Mouse (Mus musculus): ENCODE data around the gene Gm49396. TPM values are rescaled to one million over a fixed set of nuclear protein-coding genes. Genes with fewer than 3 reads are reported as not detected.

Gene Gm49396
- polyA plus RNA-seq, 1 experiment from 2014 or later = 12.6 TPM

- WGBS = 82% methylated on average over 14 of the region's 14 CpGs
These were observed 36.2 kb upstream of the Gm49396 start for GRCm38 (mm10) chr7:30526981-30527380.

DNA sequence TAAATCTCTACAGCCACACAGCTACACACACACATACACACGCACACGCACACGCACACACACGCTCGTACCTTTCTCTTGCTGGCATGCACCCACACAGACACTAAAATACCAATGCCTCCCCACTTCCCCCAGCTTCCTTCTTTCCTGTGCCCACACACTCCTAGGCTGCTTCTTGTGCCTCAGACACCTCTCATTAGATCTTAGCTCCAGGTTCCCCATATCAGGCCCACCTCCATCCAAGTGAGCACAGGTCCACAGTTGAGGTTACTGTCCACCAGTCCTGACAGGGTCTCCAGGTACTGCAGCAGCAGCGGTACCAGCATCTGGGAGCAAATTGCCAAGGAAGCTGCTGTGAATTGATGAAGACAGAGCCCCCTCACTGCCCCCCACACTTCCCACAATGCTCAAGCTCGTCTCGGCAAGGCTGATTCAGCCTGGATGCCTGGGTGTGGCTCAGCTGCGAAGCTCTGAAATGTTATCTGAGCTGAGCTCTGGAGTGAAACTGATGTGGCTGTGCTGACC, 31.8 kb upstream of the Gm49396 start:
- H3K9me3 ChIP-seq (replicated peaks; ENCODE audit: control insufficient read depth, low read length) = no peaks in the 10 kb centered on the region
- H3K27ac ChIP-seq (ENCODE audit: low read length) = no peak overlapping the region
- H3K27me3 ChIP-seq (ENCODE audit: control insufficient read depth, insufficient read depth, low read length) = no peaks in the 10 kb centered on the region
- H3K9ac ChIP-seq (ENCODE audit: low read length) = peak overlapping the region; percentile 48; the same call in 1 of the 2 replicates
- ATAC-seq (ENCODE audit: insufficient read depth, low FRiP score) = no peak
- no peak overlapping the region for H3K4me3 ChIP-seq (replicated peaks; ENCODE audit: low read length)
- H3K4me1 ChIP-seq (ENCODE audit: control insufficient read depth, insufficient read depth, low read length) = peaks cover 13% of the 10 kb centered on the region
- no peak overlapping the region for H3K4me2 ChIP-seq (ENCODE audit: low read depth, low read length)
- peaks cover 11% of the 10 kb centered on the region; the same call in 1 of the 2 replicates for H3K36me3 ChIP-seq (ENCODE audit: control insufficient read depth, insufficient read depth, low read length)
- 78% methylated on average over 9 of the region's 9 CpGs for WGBS

More at GRCm38 (mm10) chr7:30526981-30527380, 36.2 kb upstream of the Gm49396 start:
- Histone ChIP-seq H3K36me3 (ENCODE audit: control insufficient read depth, insufficient read depth, low read length) (peaks cover 11% of the 10 kb centered on the region; the same call in 1 of the 2 replicates), H3K27me3 (ENCODE audit: control insufficient read depth, insufficient read depth, low read length) (no peaks in the 10 kb centered on the region), H3K4me3 (replicated peaks; ENCODE audit: low read length) (no peak overlapping the region), H3K9me3 (replicated peaks; ENCODE audit: control insufficient read depth, low read length) (no peaks in the 10 kb centered on the region), H3K27ac (ENCODE audit: low read length) (no peak overlapping the region), H3K4me2 (ENCODE audit: low read depth, low read length) (no peak overlapping the region), H3K9ac (ENCODE audit: low read length) (peak overlapping the region; percentile 63; the same call in 1 of the 2 replicates), H3K4me1 (ENCODE audit: control insufficient read depth, insufficient read depth, low read length) (peaks cover 10% of the 10 kb centered on the region)
- no peak for ATAC-seq (ENCODE audit: insufficient read depth, low FRiP score)

DNA sequence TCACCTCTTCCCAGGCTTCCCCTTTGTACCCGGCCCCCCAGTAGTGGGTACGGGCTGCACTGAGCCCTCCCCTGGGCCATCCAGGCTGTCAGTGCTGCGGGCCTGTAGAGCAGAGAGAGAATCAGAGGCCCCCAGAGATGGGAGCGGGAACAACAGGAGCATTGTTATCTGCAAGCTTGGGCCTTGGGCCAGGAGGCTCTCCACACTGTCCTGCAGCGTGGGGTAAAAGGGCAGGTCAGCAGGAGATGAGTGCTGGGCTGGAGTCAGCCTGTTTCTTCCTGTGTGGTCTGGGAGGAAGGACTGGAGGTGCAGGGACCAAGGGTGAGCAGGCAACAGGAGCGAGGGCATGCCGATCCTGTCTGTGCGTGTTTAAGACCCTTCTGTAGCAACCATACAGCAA, 30.2 kb upstream of the Gm49396 start:
- H3K4me3 ChIP-seq (replicated peaks; ENCODE audit: low read length) = no peak overlapping the region
- H3K9me3 ChIP-seq (replicated peaks; ENCODE audit: control insufficient read depth, low read length) = no peaks in the 10 kb centered on the region
- 0 out of 2 replicates have a peak overlapping the region, but pooled peaks have one; percentile 13 for H3K4me2 ChIP-seq (ENCODE audit: low read depth, low read length)
- ATAC-seq (ENCODE audit: insufficient read depth, low FRiP score) = 0 out of 2 replicates have a peak, but pooled peaks have one; percentile 8
- H3K27me3 ChIP-seq (ENCODE audit: control insufficient read depth, insufficient read depth, low read length) = no peaks in the 10 kb centered on the region
- no peak overlapping the region for H3K9ac ChIP-seq (ENCODE audit: low read length)
- no peak overlapping the region for H3K27ac ChIP-seq (ENCODE audit: low read length)
- 46% methylated on average over 8 of the region's 8 CpGs for WGBS
- H3K36me3 ChIP-seq (ENCODE audit: control insufficient read depth, insufficient read depth, low read length) = peaks cover 11% of the 10 kb centered on the region; the same call in 1 of the 2 replicates
- peaks cover 9% of the 10 kb centered on the region for H3K4me1 ChIP-seq (ENCODE audit: control insufficient read depth, insufficient read depth, low read length)

DNA sequence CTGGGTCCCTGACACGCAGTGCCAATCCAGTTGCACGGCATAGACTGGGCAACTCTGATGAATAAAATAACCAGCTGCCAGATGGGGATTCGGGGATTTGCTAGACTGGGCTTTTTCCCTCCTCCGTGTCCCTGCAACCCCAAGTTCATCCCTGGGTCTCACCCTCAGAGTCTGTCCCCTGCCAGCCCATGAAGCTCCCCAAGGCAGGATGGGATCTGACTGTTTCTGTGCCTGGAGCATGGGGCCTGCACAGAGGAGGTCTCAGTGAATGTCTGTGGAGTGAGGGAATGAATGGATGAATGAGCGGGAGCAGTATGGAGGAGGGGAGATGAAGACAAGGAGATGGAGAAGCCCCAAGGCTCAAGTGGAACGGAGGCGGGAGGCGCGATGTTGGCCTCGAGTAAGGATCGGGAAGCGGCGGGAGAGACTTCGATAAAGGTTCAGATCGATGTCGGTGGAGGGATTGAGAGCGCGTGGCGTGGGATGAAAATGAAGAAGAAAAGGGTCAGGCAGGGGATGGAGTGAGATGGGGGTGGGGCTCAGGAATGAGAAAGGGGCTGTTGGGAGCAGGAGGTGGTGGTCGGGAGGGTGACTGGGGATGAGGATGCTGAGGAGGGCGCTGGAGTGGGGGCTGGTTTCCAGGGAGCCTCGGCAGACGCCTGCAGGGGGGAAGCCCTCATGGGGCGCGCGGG, 29.1 kb upstream of the Gm49396 start:
- peak; percentile 12 for ATAC-seq (ENCODE audit: insufficient read depth, low FRiP score)
- H3K4me2 ChIP-seq (ENCODE audit: low read depth, low read length) = peak overlapping the region; percentile 73
- H3K4me1 ChIP-seq (ENCODE audit: control insufficient read depth, insufficient read depth, low read length) = peaks cover 9% of the 10 kb centered on the region
- peak overlapping the region; percentile 78 for H3K4me3 ChIP-seq (replicated peaks; ENCODE audit: low read length)
- H3K9ac ChIP-seq (ENCODE audit: low read length) = peak overlapping the region; percentile 80
- WGBS = 9% methylated on average over 26 of the region's 26 CpGs
- no peaks in the 10 kb centered on the region for H3K9me3 ChIP-seq (replicated peaks; ENCODE audit: control insufficient read depth, low read length)
- H3K27me3 ChIP-seq (ENCODE audit: control insufficient read depth, insufficient read depth, low read length) = no peaks in the 10 kb centered on the region
- peaks cover 11% of the 10 kb centered on the region; the same call in 1 of the 2 replicates for H3K36me3 ChIP-seq (ENCODE audit: control insufficient read depth, insufficient read depth, low read length)
- no peak overlapping the region for H3K27ac ChIP-seq (ENCODE audit: low read length)

- under 1% methylated on average over 74 of the region's 84 CpGs for WGBS
- peak within 1 kb of the TSS; percentile 4; the same call in 1 of the 2 replicates for H3K27ac ChIP-seq (ENCODE audit: low read length)
These were observed 28.2 kb upstream of the Gm49396 start, which contains the start of gene Arhgap33 for GRCm38 (mm10) chr7:30534633-30535577. TSS of gene Arhgap33 (minus strand) at chr7:30535060.

GRCm38 (mm10) chr7:30540572-30540971, 22.6 kb upstream of the Gm49396 start:
- H3K4me1 ChIP-seq (ENCODE audit: control insufficient read depth, insufficient read depth, low read length) = peaks cover 2% of the 10 kb centered on the region
- H3K27ac ChIP-seq (ENCODE audit: low read length) = no peak overlapping the region
- no peak for ATAC-seq (ENCODE audit: insufficient read depth, low FRiP score)
- no peaks in the 10 kb centered on the region for H3K27me3 ChIP-seq (ENCODE audit: control insufficient read depth, insufficient read depth, low read length)
- H3K9me3 ChIP-seq (replicated peaks; ENCODE audit: control insufficient read depth, low read length) = no peaks in the 10 kb centered on the region
- no peak overlapping the region for H3K4me2 ChIP-seq (ENCODE audit: low read depth, low read length)
- no peaks in the 10 kb centered on the region for H3K36me3 ChIP-seq (ENCODE audit: control insufficient read depth, insufficient read depth, low read length)
- no peak overlapping the region for H3K9ac ChIP-seq (ENCODE audit: low read length)
- WGBS = 90% methylated on average over 7 of the region's 7 CpGs
- no peak overlapping the region for H3K4me3 ChIP-seq (replicated peaks; ENCODE audit: low read length)

More at GRCm38 (mm10) chr7:30534633-30535577, 28.2 kb upstream of the Gm49396 start, which contains the start of gene Arhgap33:
- peak; percentile 95 for ATAC-seq (ENCODE audit: insufficient read depth, low FRiP score)
- Histone ChIP-seq H3K4me1 (ENCODE audit: control insufficient read depth, insufficient read depth, low read length) (peaks cover 9% of the 10 kb centered on the region), H3K4me3 (replicated peaks; ENCODE audit: low read length) (peak within 1 kb of the TSS; percentile 78), H3K9me3 (replicated peaks; ENCODE audit: control insufficient read depth, low read length) (no peaks in the 10 kb centered on the region), H3K4me2 (ENCODE audit: low read depth, low read length) (peak within 1 kb of the TSS; percentile 73), H3K36me3 (ENCODE audit: control insufficient read depth, insufficient read depth, low read length) (0 out of 2 replicates have a peak, but pooled peaks cover 4% of the 10 kb centered on the region), H3K9ac (ENCODE audit: low read length) (peak within 1 kb of the TSS; percentile 80), H3K27me3 (ENCODE audit: control insufficient read depth, insufficient read depth, low read length) (no peaks in the 10 kb centered on the region)

DNA sequence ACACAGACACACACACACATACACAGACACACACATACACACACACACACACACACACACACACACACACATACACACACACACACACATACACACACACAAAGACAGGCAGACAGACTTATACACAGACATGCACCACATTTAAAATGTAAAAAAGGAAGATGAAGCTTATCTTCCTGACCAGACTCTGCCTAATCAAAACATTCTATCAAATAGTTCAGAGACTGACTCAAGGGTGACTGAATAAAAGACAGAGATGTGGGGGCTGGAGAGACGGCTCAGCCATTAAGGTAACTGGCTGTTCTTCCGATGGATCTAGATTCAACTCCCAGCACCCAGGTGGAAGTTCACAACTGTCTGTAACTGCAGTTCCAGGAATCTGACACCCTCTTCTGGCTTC, 18.8 kb upstream of the Gm49396 start:
- no peak overlapping the region for H3K27ac ChIP-seq (ENCODE audit: low read length)
- WGBS = 94% methylated on average over 2 of the region's 2 CpGs
- no peaks in the 10 kb centered on the region for H3K36me3 ChIP-seq (ENCODE audit: control insufficient read depth, insufficient read depth, low read length)
- H3K4me2 ChIP-seq (ENCODE audit: low read depth, low read length) = no peak overlapping the region
- H3K4me1 ChIP-seq (ENCODE audit: control insufficient read depth, insufficient read depth, low read length) = no peaks in the 10 kb centered on the region
- ATAC-seq (ENCODE audit: insufficient read depth, low FRiP score) = no peak
- H3K9ac ChIP-seq (ENCODE audit: low read length) = no peak overlapping the region
- H3K27me3 ChIP-seq (ENCODE audit: control insufficient read depth, insufficient read depth, low read length) = no peaks in the 10 kb centered on the region
- no peak overlapping the region for H3K4me3 ChIP-seq (replicated peaks; ENCODE audit: low read length)
- H3K9me3 ChIP-seq (replicated peaks; ENCODE audit: control insufficient read depth, low read length) = no peaks in the 10 kb centered on the region

- Histone ChIP-seq H3K4me3 (replicated peaks; ENCODE audit: low read length) (no peak overlapping the region), H3K4me2 (ENCODE audit: low read depth, low read length) (no peak overlapping the region), H3K9me3 (replicated peaks; ENCODE audit: control insufficient read depth, low read length) (no peaks in the 10 kb centered on the region), H3K27me3 (ENCODE audit: control insufficient read depth, insufficient read depth, low read length) (no peaks in the 10 kb centered on the region), H3K4me1 (ENCODE audit: control insufficient read depth, insufficient read depth, low read length) (peaks cover 12% of the 10 kb centered on the region), H3K36me3 (ENCODE audit: control insufficient read depth, insufficient read depth, low read length) (no peaks in the 10 kb centered on the region), H3K27ac (ENCODE audit: low read length) (no peak overlapping the region), H3K9ac (ENCODE audit: low read length) (no peak overlapping the region)
- ATAC-seq (ENCODE audit: insufficient read depth, low FRiP score) = no peak
- 91% methylated on average over 2 of the region's 2 CpGs for WGBS
These were observed 13.3 kb upstream of the Gm49396 start for GRCm38 (mm10) chr7:30549880-30550279.
